Mouse (Mus musculus): ENCODE measurements at regions not wholly inside any gene's neighbourhood (a gene's known extent, or its start where the extent isn't known, plus 50 kb on each side); places are given as distances from the start of the nearest gene placed in this dataset.

- no peaks in the 10 kb centered on the region for H3K36me3 ChIP-seq (replicated peaks in 1 of 2; ENCODE audit: control insufficient read depth in 1 of 2, insufficient read depth in 1 of 2, low read length in 1 of 2)
- H3K9me3 ChIP-seq (replicated peaks; ENCODE audit: low read length) = no peaks in the 10 kb centered on the region
- no peak for DNase-seq (ENCODE audit: extremely low read depth)
- H3K9ac ChIP-seq (ENCODE audit: insufficient read depth, low read depth) = no peak overlapping the region
- no peaks in the 10 kb centered on the region for H3K27me3 ChIP-seq (replicated peaks)
- H3K4me1 ChIP-seq (ENCODE audit: control insufficient read depth in 1 of 2, insufficient read depth in 2 of 2) = no peaks in the 10 kb centered on the region
- H3K4me2 ChIP-seq (ENCODE audit: insufficient read depth, low read depth, poor library complexity, severe bottlenecking) = no peak overlapping the region
- H3K27ac ChIP-seq (ENCODE audit: insufficient read depth, low read depth) = no peak overlapping the region
- dilution Hi-C loops (cut with MboI; ENCODE audit: extremely low pct_ligation_motif_present, extremely low pct_unique_long_range_greater_than_20kb, low sequenced_read_pairs) = no loop called here
- no peaks in the 10 kb centered on the region for H3K79me2 ChIP-seq (replicated peaks; ENCODE audit: control insufficient read depth, extremely low read depth, insufficient read depth, poor library complexity, severe bottlenecking)
- TF ChIP-seq KAT2A (IDR thresholded peaks at IDR 0.05; ENCODE audit: insufficient replicate concordance, low read length) = no peak
- no peak for TF ChIP-seq MAX (IDR thresholded peaks at IDR 0.05; ENCODE audit: low read length)
- TF ChIP-seq RAD21 (IDR thresholded peaks at IDR 0.05; ENCODE audit: low read depth, low read length) = no peak
- TF ChIP-seq CHD1 (IDR thresholded peaks at IDR 0.05; ENCODE audit: low read depth, low read length) = no peak
- no peak for TF ChIP-seq MXI1 (IDR thresholded peaks at IDR 0.05; ENCODE audit: low read depth, low read length)
- TF ChIP-seq MAZ (IDR thresholded peaks at IDR 0.05; ENCODE audit: low read depth, low read length) = no peak
- TF ChIP-seq RCOR1 (conservative IDR thresholded peaks at IDR 0.05; ENCODE audit: low read depth, low read length) = no peak
- TF ChIP-seq CHD2 (IDR thresholded peaks at IDR 0.05; ENCODE audit: low read length) = no peak
- TF ChIP-seq ZC3H11A (IDR thresholded peaks at IDR 0.05; ENCODE audit: low read depth, low read length) = no peak
- no peak overlapping the region for H3K4me3 ChIP-seq (replicated peaks in 1 of 3; ENCODE audit: low read depth in 2 of 3, low read length in 2 of 3, poor library complexity in 1 of 3)
- in situ Hi-C loops (cut with MboI; ENCODE audit: low pct_ligation_motif_present, low pct_unique_long_range_greater_than_20kb, low sequenced_read_pairs) = no loop called here
Measured at GRCm38 (mm10) chr13:28866686-28867085, 86.8 kb downstream of the Sox4 start.

DNA sequence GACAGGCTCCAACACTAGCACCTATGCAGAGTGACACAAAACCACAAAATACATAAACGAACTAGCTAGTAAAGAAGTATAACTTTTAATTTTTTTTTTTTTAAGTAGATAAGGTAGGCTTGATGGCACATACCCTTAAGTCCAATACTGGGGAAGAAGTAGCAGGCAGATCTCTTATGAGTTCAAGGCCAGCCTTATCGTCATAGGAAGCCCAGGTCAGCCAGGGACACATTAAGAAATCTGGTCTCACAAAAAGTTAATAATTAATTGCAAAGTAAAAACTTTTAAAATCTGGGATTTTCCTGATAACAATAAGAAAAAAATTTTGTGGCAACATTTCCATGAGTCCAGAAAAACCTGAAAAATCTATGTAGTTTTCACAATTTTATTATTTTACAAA is 92.9 kb downstream of the Sox4 start:
- in situ Hi-C loops (cut with MboI; ENCODE audit: low pct_ligation_motif_present, low pct_unique_long_range_greater_than_20kb, low sequenced_read_pairs) = no loop called here
- no peak for DNase-seq (ENCODE audit: extremely low read depth)
- H3K9me3 ChIP-seq (replicated peaks; ENCODE audit: low read length) = no peaks in the 10 kb centered on the region
- H3K4me1 ChIP-seq (ENCODE audit: control insufficient read depth in 1 of 2, insufficient read depth in 2 of 2) = no peaks in the 10 kb centered on the region
- TF ChIP-seq GABPA (IDR thresholded peaks at IDR 0.05; ENCODE audit: insufficient replicate concordance, low read depth, low read length) = no peak
- no peak for TF ChIP-seq ZC3H11A (IDR thresholded peaks at IDR 0.05; ENCODE audit: low read depth, low read length)
- dilution Hi-C loops (cut with MboI; ENCODE audit: extremely low pct_ligation_motif_present, extremely low pct_unique_long_range_greater_than_20kb, low sequenced_read_pairs) = no loop called here
- no peak overlapping the region for H3K4me2 ChIP-seq (ENCODE audit: insufficient read depth, low read depth, poor library complexity, severe bottlenecking)
- no peaks in the 10 kb centered on the region for H3K36me3 ChIP-seq (replicated peaks in 1 of 2; ENCODE audit: control insufficient read depth in 1 of 2, insufficient read depth in 1 of 2, low read length in 1 of 2)
- no peak overlapping the region for H3K9ac ChIP-seq (ENCODE audit: insufficient read depth, low read depth)
- H3K27ac ChIP-seq (ENCODE audit: insufficient read depth, low read depth) = no peak overlapping the region
- H3K27me3 ChIP-seq (replicated peaks) = no peaks in the 10 kb centered on the region
- H3K4me3 ChIP-seq (replicated peaks in 1 of 3; ENCODE audit: low read depth in 2 of 3, low read length in 2 of 3, poor library complexity in 1 of 3) = no peak overlapping the region
- H3K79me2 ChIP-seq (replicated peaks; ENCODE audit: control insufficient read depth, extremely low read depth, insufficient read depth, poor library complexity, severe bottlenecking) = no peaks in the 10 kb centered on the region

DNA sequence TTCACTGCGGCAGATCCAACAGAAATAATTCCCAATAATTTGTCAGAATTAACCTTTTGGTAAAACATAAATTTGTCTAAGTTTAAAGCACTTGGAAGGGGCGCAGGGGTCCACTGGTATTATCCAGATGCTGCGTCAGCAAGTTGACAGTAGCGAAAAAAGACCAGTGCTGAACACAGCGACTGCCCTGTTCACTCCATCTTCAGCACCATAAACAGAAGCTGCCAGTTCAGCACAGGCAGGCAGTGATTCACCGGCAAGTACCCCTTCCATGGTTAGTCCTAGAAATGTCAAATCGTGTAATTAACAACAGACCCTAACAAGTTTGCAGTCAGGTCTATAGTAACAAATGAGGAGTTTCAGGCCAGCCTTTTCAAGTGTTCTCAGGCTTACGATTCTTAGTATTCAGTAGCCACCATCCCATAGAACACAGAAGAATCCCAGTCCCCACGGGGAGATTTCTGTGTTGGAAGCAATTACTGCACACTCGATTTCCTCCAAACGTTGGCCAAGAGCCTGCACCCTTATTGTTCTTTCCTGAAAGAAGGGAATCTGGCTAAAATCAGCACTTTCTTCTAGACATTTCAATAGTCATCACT is 93.6 kb downstream of the Sox4 start:
- H3K4me3 ChIP-seq (replicated peaks in 1 of 3; ENCODE audit: low read depth in 2 of 3, low read length in 2 of 3, poor library complexity in 1 of 3) = no peak overlapping the region

More for the DNA sequence above, 93.6 kb downstream of the Sox4 start:
- no peaks in the 10 kb centered on the region for H3K79me2 ChIP-seq (replicated peaks; ENCODE audit: control insufficient read depth, extremely low read depth, insufficient read depth, poor library complexity, severe bottlenecking)
- in situ Hi-C loops (cut with MboI; ENCODE audit: low pct_ligation_motif_present, low pct_unique_long_range_greater_than_20kb, low sequenced_read_pairs) = no loop called here
- no peak overlapping the region for H3K27ac ChIP-seq (ENCODE audit: insufficient read depth, low read depth)
- TF ChIP-seq MAFK (IDR thresholded peaks at IDR 0.05; ENCODE audit: insufficient replicate concordance, low read length) = no peak
- no peak for TF ChIP-seq KAT2A (IDR thresholded peaks at IDR 0.05; ENCODE audit: insufficient replicate concordance, low read length)
- TF ChIP-seq MAZ (IDR thresholded peaks at IDR 0.05; ENCODE audit: low read depth, low read length) = no peak
- TF ChIP-seq TBP (conservative IDR thresholded peaks at IDR 0.05; ENCODE audit: low read depth, low read length) = no peak
- no peak for TF ChIP-seq JUND (conservative IDR thresholded peaks at IDR 0.05; ENCODE audit: low read depth, low read length)
- TF ChIP-seq EP300 (IDR thresholded peaks at IDR 0.05; ENCODE audit: low read length) = no peak
- TF ChIP-seq MEF2A (IDR thresholded peaks at IDR 0.05; ENCODE audit: borderline replicate concordance, low read depth, low read length) = no peak
- TF ChIP-seq E2F4 (IDR thresholded peaks at IDR 0.05; ENCODE audit: insufficient replicate concordance, low read depth, low read length) = no peak
- no peak for TF ChIP-seq BHLHE40 (IDR thresholded peaks at IDR 0.05; ENCODE audit: low read depth, low read length)
- TF ChIP-seq SIN3A (IDR thresholded peaks at IDR 0.05; ENCODE audit: low read length) = no peak
- TF ChIP-seq POLR2A (IDR thresholded peaks at IDR 0.05; ENCODE audit: low read depth, low read length) = no peak
- TF ChIP-seq RCOR1 (conservative IDR thresholded peaks at IDR 0.05; ENCODE audit: low read depth, low read length) = no peak
- no peak for TF ChIP-seq POLR2AphosphoS2 (IDR thresholded peaks at IDR 0.05; ENCODE audit: low read depth, low read length)
- TF ChIP-seq IRF4 (IDR thresholded peaks at IDR 0.05; ENCODE audit: low read depth, low read length) = no peak
- no peak for TF ChIP-seq MAX (IDR thresholded peaks at IDR 0.05; ENCODE audit: low read length)
- TF ChIP-seq HCFC1 (IDR thresholded peaks at IDR 0.05; ENCODE audit: low read depth, low read length) = no peak
- no peaks in the 10 kb centered on the region for H3K36me3 ChIP-seq (replicated peaks in 1 of 2; ENCODE audit: control insufficient read depth in 1 of 2, insufficient read depth in 1 of 2, low read length in 1 of 2)
- no peaks in the 10 kb centered on the region for H3K9me3 ChIP-seq (replicated peaks; ENCODE audit: low read length)
- H3K4me2 ChIP-seq (ENCODE audit: insufficient read depth, low read depth, poor library complexity, severe bottlenecking) = no peak overlapping the region
- no peaks in the 10 kb centered on the region for H3K4me1 ChIP-seq (ENCODE audit: control insufficient read depth in 1 of 2, insufficient read depth in 2 of 2)
- no peaks in the 10 kb centered on the region for H3K27me3 ChIP-seq (replicated peaks)
- no peak for DNase-seq (ENCODE audit: extremely low read depth)
- dilution Hi-C loops (cut with MboI; ENCODE audit: extremely low pct_ligation_motif_present, extremely low pct_unique_long_range_greater_than_20kb, low sequenced_read_pairs) = no loop called here
- H3K9ac ChIP-seq (ENCODE audit: insufficient read depth, low read depth) = no peak overlapping the region

All from CH12.LX (cell line).